Mouse (Mus musculus) spleen, adult 18-20 months (tissue): ENCODE results near the gene Rnf215.
A peak's percentile ranks its signal among the peaks of the same experiment; 100 is the strongest.
"Not testable (repeated sequence)": the region's sequence is repeated elsewhere in the genome, so short reads cannot be mapped to it uniquely, and the experiment has no call there.

ENCODE experiments used
- DNase-seq, 2 experiments: peaks; one replicate each; pipeline ENCODE4 v3.0.0; 2022; ENCODE audit warnings: mixed read lengths in 2 of 2

Rnf215 gene

GRCm38 (mm10) chr11:4113970-4114369 lies 21.0 kb upstream of the Rnf215 start:
- DNase-seq = no peak

GRCm38 (mm10) chr11:4114541-4114940 lies 20.5 kb upstream of the Rnf215 start:
- DNase-seq = not testable (repeated sequence)

GRCm38 (mm10) chr11:4115407-4115806 lies 19.6 kb upstream of the Rnf215 start:
- no peak for DNase-seq

- DNase-seq = no peak
Observed at GRCm38 (mm10) chr11:4116458-4117141, 18.4 kb upstream of the Rnf215 start.

- DNase-seq = no peak
Observed at GRCm38 (mm10) chr11:4117372-4118071, 17.5 kb upstream of the Rnf215 start.

- peak in 1 of 2 experiments; percentile 26 for DNase-seq
Observed at GRCm38 (mm10) chr11:4118081-4118921, 16.7 kb upstream of the Rnf215 start.

- DNase-seq = no peak
Observed at GRCm38 (mm10) chr11:4119635-4120034, 15.4 kb upstream of the Rnf215 start.

- no peak for DNase-seq
Observed at GRCm38 (mm10) chr11:4121691-4122090, 13.3 kb upstream of the Rnf215 start.

GRCm38 (mm10) chr11:4122226-4122625 lies 12.8 kb upstream of the Rnf215 start:
- DNase-seq = no peak

- DNase-seq = peak in 1 of 2 experiments; percentile 29
Observed at GRCm38 (mm10) chr11:4122742-4123579, 12.0 kb upstream of the Rnf215 start, which contains the start of gene Sec14l2. Gene Sec14l2, minus strand, starts transcription at chr11:4123415.

- DNase-seq = peak in 1 of 2 experiments; percentile 22
Observed at GRCm38 (mm10) chr11:4123922-4124321, 11.1 kb upstream of the Rnf215 start.

- DNase-seq = no peak
Observed at GRCm38 (mm10) chr11:4127059-4127458, 7.9 kb upstream of the Rnf215 start.

- not testable (repeated sequence) for DNase-seq
Observed at GRCm38 (mm10) chr11:4128461-4128860, 6.5 kb upstream of the Rnf215 start.

- peak in 1 of 2 experiments; percentile 24 for DNase-seq
Observed at GRCm38 (mm10) chr11:4133450-4133849, 1.6 kb upstream of the Rnf215 start.

- no peak for DNase-seq
Observed at GRCm38 (mm10) chr11:4134400-4134799, 602 bp upstream of the Rnf215 start.

- no peak for DNase-seq
Observed at GRCm38 (mm10) chr11:4138964-4139363, 4.0 kb downstream of the Rnf215 start.

- DNase-seq = no peak
Observed at GRCm38 (mm10) chr11:4141505-4141904, 6.5 kb downstream of the Rnf215 start.

- no peak for DNase-seq
Observed at GRCm38 (mm10) chr11:4142352-4142751, 7.3 kb downstream of the Rnf215 start.

GRCm38 (mm10) chr11:4143281-4144062 lies 8.5 kb downstream of the Rnf215 start:
- DNase-seq = no peak

GRCm38 (mm10) chr11:4146381-4146780 lies 11.4 kb downstream of the Rnf215 start:
- DNase-seq = no peak

- DNase-seq = no peak
Observed at GRCm38 (mm10) chr11:4147098-4147497, 12.1 kb downstream of the Rnf215 start.
